Mouse (Mus musculus) T-helper 1 cell (primary cell): ENCODE measurements around the gene Isg20l2.

Experiments used
- in situ Hi-C: fragments of 300-600 bp; cut with MboI, MseI; formaldehyde crosslinking; loops from one replicate; pipeline ENCODE4 v1.15.1; 2025; ENCODE audit warnings: high pct_unique_total_duplicates

Isg20l2 gene

GRCm38 (mm10) chr3:87947056-87947810 lies 17.1 kb downstream of the Isg20l2 start:
- in situ Hi-C loops = no loop called here

- in situ Hi-C loops = no loop called here
Observed at GRCm38 (mm10) chr3:87947811-87948199, 17.7 kb downstream of the Isg20l2 start.

- in situ Hi-C loops = no loop called here
Observed at GRCm38 (mm10) chr3:87948378-87949265, 18.5 kb downstream of the Isg20l2 start, which contains the start of gene Crabp2. Gene Crabp2, plus strand, starts transcription at chr3:87948666.

- in situ Hi-C loops = no loop called here
Observed at GRCm38 (mm10) chr3:87949266-87949954, 19.3 kb downstream of the Isg20l2 start.

- in situ Hi-C loops = no loop called here
Observed at GRCm38 (mm10) chr3:87949955-87950515, 19.9 kb downstream of the Isg20l2 start.

GRCm38 (mm10) chr3:87951946-87952345 lies 21.8 kb downstream of the Isg20l2 start:
- in situ Hi-C loops = no loop called here

GRCm38 (mm10) chr3:87952440-87952839 lies 22.3 kb downstream of the Isg20l2 start:
- in situ Hi-C loops = no loop called here

GRCm38 (mm10) chr3:87958056-87958455 lies 27.9 kb downstream of the Isg20l2 start:
- in situ Hi-C loops = no loop called here

- in situ Hi-C loops = no loop called here
Observed at GRCm38 (mm10) chr3:87958476-87958875, 28.4 kb downstream of the Isg20l2 start.

- in situ Hi-C loops = no loop called here
Observed at GRCm38 (mm10) chr3:87958967-87959366, 28.9 kb downstream of the Isg20l2 start.

GRCm38 (mm10) chr3:87959371-87959770 lies 29.3 kb downstream of the Isg20l2 start:
- in situ Hi-C loops = no loop called here

- in situ Hi-C loops = no loop called here
Observed at GRCm38 (mm10) chr3:87960191-87960585, 30.1 kb downstream of the Isg20l2 start.

- in situ Hi-C loops = no loop called here
Observed at GRCm38 (mm10) chr3:87960586-87961191, 30.6 kb downstream of the Isg20l2 start.

GRCm38 (mm10) chr3:87970184-87970938 lies 40.2 kb downstream of the Isg20l2 start:
- in situ Hi-C loops = no loop called here

GRCm38 (mm10) chr3:87970939-87971488 lies 40.9 kb downstream of the Isg20l2 start, which contains the start of gene Nes:
Gene Nes, plus strand, starts transcription at chr3:87971078.
- in situ Hi-C loops = no loop called here

- in situ Hi-C loops = no loop called here
Observed at GRCm38 (mm10) chr3:87971489-87972202, 41.5 kb downstream of the Isg20l2 start.

- in situ Hi-C loops = no loop called here
Observed at GRCm38 (mm10) chr3:87972203-87972664, 42.1 kb downstream of the Isg20l2 start.

- in situ Hi-C loops = no loop called here
Observed at GRCm38 (mm10) chr3:87972776-87973175, 42.7 kb downstream of the Isg20l2 start.
